Mouse (Mus musculus) lung, adult 2 months (tissue): ENCODE data around the gene Sugp2. TPM values are rescaled to one million over a fixed set of nuclear protein-coding genes. Genes with fewer than 3 reads are reported as not detected.

Experiments used
- DNase-seq: peaks from one replicate; pipeline ENCODE4 v3.0.0; 2022
- H3K4me1 ChIP-seq: fragments of 200-500 bp; 2 replicates; pipeline ENCODE4 v1.6.1; 2011; ENCODE audit warnings: low read length; ENCODE audit not compliant: control insufficient read depth, insufficient read depth
- H3K4me3 ChIP-seq: fragments of 200-500 bp; replicated peaks from 2 replicates; pipeline ENCODE3; 2011; ENCODE audit warnings: low read depth, mild to moderate bottlenecking, control low read depth, low read length; ENCODE audit errors: extremely low read depth
- CTCF ChIP-seq: fragments of 200-500 bp; IDR thresholded peaks from 2 replicates; pipeline ENCODE4 v1.5.1; 2011; ENCODE audit warnings: mild to moderate bottlenecking, low read length, control low read depth; ENCODE audit not compliant: insufficient read depth
- POLR2A ChIP-seq: fragments of 200-500 bp; IDR thresholded peaks from 2 replicates; pipeline ENCODE4 v1.6.1; 2011; ENCODE audit warnings: low read depth, mild to moderate bottlenecking, control low read depth, low read length, borderline replicate concordance; ENCODE audit errors: extremely low read depth
- WGBS: fragments of 180-500 bp; shearing (Covaris S2); methylation state at CpG from one replicate; pipeline ENCODE4 v1.1.7; 2018; 5-methylcytosine and 5-hydroxymethylcytosine counted together
- polyA plus RNA-seq: library from polyadenylated mRNA; depleted of rRNA; stranded (reverse); fragments of >200 nt; gene quantifications from 2 replicates; pipeline ENCODE4 v1.2.3, GENCODE M21; 2012

Gene Sugp2
- polyA plus RNA-seq, 1 experiment: 31.0 TPM

- TF ChIP-seq CTCF (no peak), POLR2A (no peak)
- 23% methylated on average over 3 of the region's 3 CpGs for WGBS
- no peak for DNase-seq
- no peak overlapping the region for H3K4me3 ChIP-seq
- H3K4me1 ChIP-seq: peaks cover 14% of the 10 kb centered on the region
Observed at GRCm38 (mm10) chr8:70272949-70273348, 38.9 kb downstream of the Sugp2 start.

- H3K4me3 ChIP-seq: no peak overlapping the region
- TF ChIP-seq POLR2A (no peak), CTCF (no peak)
- peaks cover 14% of the 10 kb centered on the region for H3K4me1 ChIP-seq
- no peak for DNase-seq
Observed at GRCm38 (mm10) chr8:70274350-70274749, 40.3 kb downstream of the Sugp2 start.

- H3K4me1 ChIP-seq: peaks cover 14% of the 10 kb centered on the region
- no peak for TF ChIP-seq POLR2A
- TF ChIP-seq CTCF: no peak
- no peak overlapping the region for H3K4me3 ChIP-seq
- no peak for DNase-seq
- WGBS: 65% methylated on average over 3 of the region's 3 CpGs
Observed at GRCm38 (mm10) chr8:70276476-70276875, 42.5 kb downstream of the Sugp2 start.

- no peak for DNase-seq
- Histone ChIP-seq H3K4me1 (peaks cover 16% of the 10 kb centered on the region), H3K4me3 (no peak overlapping the region)
- WGBS: 48% methylated on average over 15 of the region's 15 CpGs
- TF ChIP-seq CTCF (no peak), POLR2A (no peak)
Observed at GRCm38 (mm10) chr8:70278175-70278574, 44.1 kb downstream of the Sugp2 start.

- H3K4me1 ChIP-seq: peaks cover 15% of the 10 kb centered on the region
- TF ChIP-seq POLR2A (no peak), CTCF (no peak)
- H3K4me3 ChIP-seq: no peak overlapping the region
- DNase-seq: no peak
- WGBS: 43% methylated on average over 8 of the region's 8 CpGs
Observed at GRCm38 (mm10) chr8:70279266-70279665, 45.2 kb downstream of the Sugp2 start.

- no peak for TF ChIP-seq POLR2A
- no peak for TF ChIP-seq CTCF
- DNase-seq: no peak
- no peak overlapping the region for H3K4me3 ChIP-seq
- peaks cover 15% of the 10 kb centered on the region for H3K4me1 ChIP-seq
- 27% methylated on average over 3 of the region's 3 CpGs for WGBS
Observed at GRCm38 (mm10) chr8:70281001-70281400, 47.0 kb downstream of the Sugp2 start.

GRCm38 (mm10) chr8:70282603-70283135, 48.6 kb downstream of the Sugp2 start, which contains the start of gene Homer3:
TSS of gene Homer3 (plus strand) at chr8:70282827.
- H3K4me3 ChIP-seq: peak within 1 kb of the TSS; percentile 97
- DNase-seq: peak; percentile 88
- WGBS: 2% methylated on average over 35 of the region's 36 CpGs
- TF ChIP-seq CTCF (peak; percentile 11; the same call in 1 of the 2 replicates), POLR2A (peak; percentile 56; the same call in 1 of the 2 replicates)
- H3K4me1 ChIP-seq: peaks cover 8% of the 10 kb centered on the region

- under 1% methylated on average over 55 of the region's 55 CpGs for WGBS
- Histone ChIP-seq H3K4me3 (peak overlapping the region; percentile 97), H3K4me1 (peaks cover 8% of the 10 kb centered on the region)
- DNase-seq: no peak
- TF ChIP-seq POLR2A (no peak), CTCF (no peak)
Observed at GRCm38 (mm10) chr8:70283136-70284077, 49.4 kb downstream of the Sugp2 start.

- TF ChIP-seq CTCF (no peak), POLR2A (no peak)
- DNase-seq: no peak
- WGBS: 65% methylated on average over 5 of the region's 5 CpGs
- Histone ChIP-seq H3K4me1 (peaks cover 8% of the 10 kb centered on the region), H3K4me3 (no peak overlapping the region)
Observed at GRCm38 (mm10) chr8:70284421-70284820, 50.4 kb downstream of the Sugp2 start.

GRCm38 (mm10) chr8:70285304-70285703, 51.3 kb downstream of the Sugp2 start:
- no peak overlapping the region for H3K4me3 ChIP-seq
- 95% methylated on average over 15 of the region's 15 CpGs for WGBS
- no peak for DNase-seq
- no peak for TF ChIP-seq CTCF
- no peak for TF ChIP-seq POLR2A
- peaks cover 8% of the 10 kb centered on the region for H3K4me1 ChIP-seq
